Mouse (Mus musculus) thymus, adult 2 months (tissue): ENCODE data around the gene 3110040M04Rik. TPM values are rescaled to one million over a fixed set of nuclear protein-coding genes. Genes with fewer than 3 reads are reported as not detected.
"Not testable (repeated sequence)": the region's sequence is repeated elsewhere in the genome, so short reads cannot be mapped to it uniquely, and the experiment has no call there.

Experiments
- DNase-seq: peaks from one replicate; pipeline ENCODE4 v3.0.0; 2021
- H3K27ac ChIP-seq: fragments of 200-500 bp; 2 replicates; pipeline ENCODE4 v1.5.1; 2012; ENCODE audit warnings: low read length, control low read depth; ENCODE audit not compliant: control insufficient read depth, insufficient read depth
- H3K27me3 ChIP-seq: fragments of 200-500 bp; 2 replicates; pipeline ENCODE4 v1.6.1; 2012; ENCODE audit warnings: mild to moderate bottlenecking, low read length, moderate library complexity, mixed read lengths; ENCODE audit not compliant: control insufficient read depth, insufficient read depth
- H3K36me3 ChIP-seq: fragments of 200-500 bp; 2 replicates; pipeline ENCODE4 v1.6.1; 2012; ENCODE audit warnings: mild to moderate bottlenecking, low read length, moderate library complexity; ENCODE audit not compliant: control insufficient read depth, insufficient read depth
- H3K4me1 ChIP-seq: fragments of 200-500 bp; replicated peaks from 2 replicates; pipeline ENCODE4 v1.6.1; 2012; ENCODE audit warnings: low read length; ENCODE audit not compliant: control insufficient read depth, insufficient read depth
- H3K4me3 ChIP-seq: fragments of 200-500 bp; 2 replicates; pipeline ENCODE4 v1.5.1; 2012; ENCODE audit warnings: mild to moderate bottlenecking, low read length, control low read depth, moderate library complexity; ENCODE audit not compliant: control insufficient read depth, insufficient read depth
- CTCF ChIP-seq: fragments of 200-500 bp; IDR thresholded peaks from 2 replicates; pipeline ENCODE4 v1.5.1; 2012; ENCODE audit warnings: mild to moderate bottlenecking, control low read depth, low read length, moderate library complexity, borderline replicate concordance; ENCODE audit not compliant: control insufficient read depth, poor library complexity, insufficient read depth; ENCODE audit errors: extremely low read depth
- POLR2A ChIP-seq: fragments of 200-500 bp; IDR thresholded peaks from 2 replicates; pipeline ENCODE4 v1.6.1; 2012; ENCODE audit warnings: mild to moderate bottlenecking, low read length, control low read depth, moderate library complexity; ENCODE audit not compliant: control insufficient read depth, poor library complexity, insufficient read depth; ENCODE audit errors: extremely low read depth
- WGBS: fragments of 180-500 bp; shearing (Covaris S2); methylation state at CpG from one replicate; pipeline ENCODE4 v1.1.7; 2018; 5-methylcytosine and 5-hydroxymethylcytosine counted together
- polyA plus RNA-seq: library from polyadenylated mRNA; depleted of rRNA; stranded (reverse); fragments of >200 nt; gene quantifications from 2 replicates; pipeline ENCODE4 v1.2.3, GENCODE M21; 2012

Gene 3110040M04Rik
- polyA plus RNA-seq, 1 experiment, result not detected

- no peak for TF ChIP-seq CTCF
- no peak for TF ChIP-seq POLR2A
- no peaks in the 10 kb centered on the region for H3K36me3 ChIP-seq
- DNase-seq, result no peak
- WGBS, result 95% methylated on average over 2 of the region's 2 CpGs
- no peaks in the 10 kb centered on the region for H3K27me3 ChIP-seq
- H3K27ac ChIP-seq, result no peak overlapping the region
- H3K4me3 ChIP-seq, result no peak overlapping the region
- peaks cover 6% of the 10 kb centered on the region for H3K4me1 ChIP-seq
Measured at GRCm38 (mm10) chr1:151178505-151179083, 25.3 kb upstream of the 3110040M04Rik start.

GRCm38 (mm10) chr1:151180167-151180566, 23.8 kb upstream of the 3110040M04Rik start:
- H3K4me3 ChIP-seq, result no peak overlapping the region
- peaks cover 6% of the 10 kb centered on the region for H3K4me1 ChIP-seq
- no peaks in the 10 kb centered on the region for H3K36me3 ChIP-seq
- H3K27ac ChIP-seq, result no peak overlapping the region
- 100% methylated on average over 2 of the region's 2 CpGs for WGBS
- no peaks in the 10 kb centered on the region for H3K27me3 ChIP-seq
- DNase-seq, result no peak
- TF ChIP-seq CTCF (no peak), POLR2A (no peak)

- not testable (repeated sequence) for H3K27me3 ChIP-seq, H3K36me3 ChIP-seq, DNase-seq, H3K4me3 ChIP-seq, H3K27ac ChIP-seq, H3K4me1 ChIP-seq
- WGBS, result 100% methylated on average over 1 of the region's 7 CpGs
Measured at GRCm38 (mm10) chr1:151182266-151182665, 21.7 kb upstream of the 3110040M04Rik start, which contains the start of gene Gm47985. Gm47985 (plus strand) TSS chr1:151182537.

GRCm38 (mm10) chr1:151186186-151186585, 17.7 kb upstream of the 3110040M04Rik start:
- not testable (repeated sequence) for H3K4me3 ChIP-seq, H3K27me3 ChIP-seq, H3K4me1 ChIP-seq, DNase-seq, H3K36me3 ChIP-seq, H3K27ac ChIP-seq
- 88% methylated on average over 3 of the region's 3 CpGs for WGBS

- H3K27me3 ChIP-seq, H3K4me3 ChIP-seq, H3K36me3 ChIP-seq, H3K27ac ChIP-seq, H3K4me1 ChIP-seq, DNase-seq: not testable (repeated sequence)
- whole genome bisulfite sequencing, result 96% methylated on average over 4 of the region's 4 CpGs
Measured at GRCm38 (mm10) chr1:151186879-151187424, 17.0 kb upstream of the 3110040M04Rik start.

- no peak for DNase-seq
- H3K27ac ChIP-seq, result no peak overlapping the region
- H3K4me1 ChIP-seq, result no peaks in the 10 kb centered on the region
- TF ChIP-seq POLR2A (no peak), CTCF (no peak)
- 84% methylated on average over 4 of the region's 4 CpGs for WGBS
- no peaks in the 10 kb centered on the region for H3K27me3 ChIP-seq
- no peak overlapping the region for H3K4me3 ChIP-seq
- H3K36me3 ChIP-seq, result no peaks in the 10 kb centered on the region
Measured at GRCm38 (mm10) chr1:151188469-151188868, 15.5 kb upstream of the 3110040M04Rik start.

GRCm38 (mm10) chr1:151192075-151192474, 11.8 kb upstream of the 3110040M04Rik start, which contains the start of gene Gm8947:
Gm8947 (plus strand) TSS chr1:151192376.
- H3K27me3 ChIP-seq, H3K4me1 ChIP-seq, H3K36me3 ChIP-seq, H3K27ac ChIP-seq, DNase-seq, H3K4me3 ChIP-seq: not testable (repeated sequence)
- WGBS, result 93% methylated on average over 2 of the region's 7 CpGs

GRCm38 (mm10) chr1:151192739-151193138, 11.2 kb upstream of the 3110040M04Rik start:
- H3K36me3 ChIP-seq, H3K27ac ChIP-seq, H3K27me3 ChIP-seq, DNase-seq, H3K4me3 ChIP-seq, H3K4me1 ChIP-seq: not testable (repeated sequence)
- WGBS, result 97% methylated on average over 15 of the region's 15 CpGs

GRCm38 (mm10) chr1:151195986-151196385, 7.9 kb upstream of the 3110040M04Rik start:
- not testable (repeated sequence) for DNase-seq, H3K27ac ChIP-seq, H3K4me1 ChIP-seq, H3K27me3 ChIP-seq, H3K36me3 ChIP-seq, H3K4me3 ChIP-seq
- WGBS, result 91% methylated on average over 4 of the region's 4 CpGs

- not testable (repeated sequence) for H3K4me3 ChIP-seq, H3K36me3 ChIP-seq, H3K4me1 ChIP-seq, H3K27me3 ChIP-seq, H3K27ac ChIP-seq, DNase-seq
- 93% methylated on average over 3 of the region's 3 CpGs for WGBS
Measured at GRCm38 (mm10) chr1:151196690-151197089, 7.2 kb upstream of the 3110040M04Rik start.
